Mouse (Mus musculus) C2C12 (cell line): ENCODE data around the gene Sppl3.

ENCODE experiments used
- CTCF ChIP-seq: IDR thresholded peaks from one replicate; pipeline ENCODE4 v1.5.1; 2011; ENCODE audit not compliant: control insufficient read depth, insufficient read depth, insufficient read length
- FOSL1 ChIP-seq: IDR thresholded peaks from one replicate; pipeline ENCODE4 v1.8.0; 2011; ENCODE audit warnings: mild to moderate bottlenecking, low read length; ENCODE audit not compliant: poor library complexity, insufficient read depth, severe bottlenecking
- USF1 ChIP-seq: IDR thresholded peaks from one replicate; pipeline ENCODE4 v1.6.1; 2011; ENCODE audit warnings: low read depth, mild to moderate bottlenecking, control low read depth, moderate library complexity

DNA sequence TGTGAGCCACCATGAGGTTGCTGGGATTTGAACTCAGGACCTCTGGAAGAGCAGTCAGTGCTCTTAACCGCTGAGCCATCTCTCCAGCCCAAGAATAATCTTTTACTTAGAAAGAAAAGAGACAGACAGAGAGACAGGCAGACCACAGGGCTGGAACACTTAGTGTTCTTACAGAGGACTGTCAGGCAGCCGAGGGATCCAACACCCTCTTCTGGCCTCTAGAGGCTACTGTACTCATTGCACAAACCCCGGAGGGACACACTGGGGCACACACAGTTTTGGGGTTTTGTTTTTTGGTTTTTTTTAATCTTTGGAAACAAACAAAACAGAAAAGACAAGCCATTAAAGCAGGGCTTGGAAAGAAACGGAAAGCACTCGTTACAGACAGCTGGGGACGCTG lies 118.4 kb downstream of the Sppl3 start:
- TF ChIP-seq CTCF = no peak
- no peak for TF ChIP-seq USF1
- no peak for TF ChIP-seq FOSL1
